Mouse (Mus musculus): ENCODE results near the gene Slc16a3. TPM values are rescaled to one million over a fixed set of nuclear protein-coding genes. Genes with fewer than 3 reads are reported as not detected.

Gene Slc16a3
- polyA plus RNA-seq, 1 experiment from 2014 or later: 11.7 TPM

- H3K36me3 ChIP-seq: peaks cover 12% of the 10 kb centered on the region
- no peak overlapping the region for H3K27ac ChIP-seq
- no peak for ATAC-seq (ENCODE audit: low FRiP score)
- H3K4me2 ChIP-seq: no peak overlapping the region
- no peaks in the 10 kb centered on the region for H3K27me3 ChIP-seq
- peaks cover 10% of the 10 kb centered on the region for H3K4me1 ChIP-seq (replicated peaks)
- H3K4me3 ChIP-seq: no peak overlapping the region
- H3K9ac ChIP-seq: no peak overlapping the region
- no peaks in the 10 kb centered on the region for H3K9me3 ChIP-seq
- WGBS: 90% methylated on average over 4 of the region's 4 CpGs
These were observed 19.8 kb upstream of the Slc16a3 start for GRCm38 (mm10) chr11:120928468-120928867.

GRCm38 (mm10) chr11:120931479-120931878 lies 16.8 kb upstream of the Slc16a3 start:
- Histone ChIP-seq H3K4me2 (peak overlapping the region; percentile 78; the same call in 1 of the 2 replicates), H3K27ac (no peak overlapping the region), H3K9ac (no peak overlapping the region), H3K4me3 (no peak overlapping the region), H3K36me3 (no peaks in the 10 kb centered on the region; the same call in 1 of the 2 replicates), H3K9me3 (no peaks in the 10 kb centered on the region), H3K27me3 (no peaks in the 10 kb centered on the region), H3K4me1 (replicated peaks) (peaks cover 10% of the 10 kb centered on the region)
- no peak for ATAC-seq (ENCODE audit: low FRiP score)
- 89% methylated on average over 4 of the region's 4 CpGs for WGBS

GRCm38 (mm10) chr11:120932564-120933398 lies 15.5 kb upstream of the Slc16a3 start, which contains the start of gene Ccdc57:
Ccdc57 (minus strand) TSS chr11:120932872.
- H3K27me3 ChIP-seq: no peaks in the 10 kb centered on the region
- no peaks in the 10 kb centered on the region for H3K36me3 ChIP-seq
- peak within 1 kb of the TSS; percentile 76 for H3K9ac ChIP-seq
- peak within 1 kb of the TSS; percentile 78 for H3K4me2 ChIP-seq
- no peaks in the 10 kb centered on the region for H3K9me3 ChIP-seq
- peaks cover 10% of the 10 kb centered on the region for H3K4me1 ChIP-seq (replicated peaks)
- 0 out of 2 replicates have a peak within 1 kb of the TSS, but pooled peaks have one; percentile 35 for H3K27ac ChIP-seq
- peak; percentile 92 for ATAC-seq (ENCODE audit: low FRiP score)
- H3K4me3 ChIP-seq: peak within 1 kb of the TSS; percentile 69
- 9% methylated on average over 44 of the region's 44 CpGs for WGBS

- Histone ChIP-seq H3K36me3 (no peaks in the 10 kb centered on the region), H3K27me3 (no peaks in the 10 kb centered on the region), H3K4me2 (no peak overlapping the region), H3K9me3 (no peaks in the 10 kb centered on the region), H3K9ac (no peak overlapping the region), H3K27ac (no peak overlapping the region), H3K4me1 (replicated peaks) (peaks cover 5% of the 10 kb centered on the region), H3K4me3 (no peak overlapping the region)
- 95% methylated on average over 1 of the region's 1 CpGs for WGBS
- no peak for ATAC-seq (ENCODE audit: low FRiP score)
These were observed 10.3 kb upstream of the Slc16a3 start for GRCm38 (mm10) chr11:120937976-120938375.

GRCm38 (mm10) chr11:120938795-120939194 lies 9.5 kb upstream of the Slc16a3 start:
- no peak for ATAC-seq (ENCODE audit: low FRiP score)
- 47% methylated on average over 4 of the region's 4 CpGs for WGBS

GRCm38 (mm10) chr11:120939712-120940341 lies 8.5 kb upstream of the Slc16a3 start:
- peaks cover 8% of the 10 kb centered on the region for H3K27me3 ChIP-seq
- no peaks in the 10 kb centered on the region for H3K9me3 ChIP-seq
- H3K36me3 ChIP-seq: no peaks in the 10 kb centered on the region
- H3K4me1 ChIP-seq (replicated peaks): no peaks in the 10 kb centered on the region
- WGBS: 71% methylated on average over 6 of the region's 6 CpGs
- H3K9ac ChIP-seq: no peak overlapping the region
- no peak for ATAC-seq (ENCODE audit: low FRiP score)
- H3K4me2 ChIP-seq: no peak overlapping the region
- no peak overlapping the region for H3K4me3 ChIP-seq
- H3K27ac ChIP-seq: no peak overlapping the region

More at GRCm38 (mm10) chr11:120938795-120939194, 9.5 kb upstream of the Slc16a3 start:
- H3K27ac ChIP-seq: no peak overlapping the region
- no peak overlapping the region for H3K4me2 ChIP-seq
- no peak overlapping the region for H3K4me3 ChIP-seq
- no peaks in the 10 kb centered on the region for H3K36me3 ChIP-seq
- H3K27me3 ChIP-seq: peaks cover 1% of the 10 kb centered on the region; the same call in 1 of the 2 replicates
- H3K9me3 ChIP-seq: no peaks in the 10 kb centered on the region
- H3K9ac ChIP-seq: no peak overlapping the region
- no peaks in the 10 kb centered on the region for H3K4me1 ChIP-seq (replicated peaks)

- Histone ChIP-seq H3K36me3 (no peaks in the 10 kb centered on the region), H3K27me3 (peaks cover 8% of the 10 kb centered on the region), H3K9me3 (no peaks in the 10 kb centered on the region), H3K9ac (no peak overlapping the region), H3K4me2 (no peak overlapping the region), H3K4me3 (no peak overlapping the region), H3K4me1 (replicated peaks) (no peaks in the 10 kb centered on the region), H3K27ac (no peak overlapping the region)
- WGBS: 92% methylated on average over 6 of the region's 6 CpGs
- no peak for ATAC-seq (ENCODE audit: low FRiP score)
These were observed 7.3 kb upstream of the Slc16a3 start for GRCm38 (mm10) chr11:120940959-120941358.

GRCm38 (mm10) chr11:120945266-120945665 lies 3.0 kb upstream of the Slc16a3 start:
- Histone ChIP-seq H3K36me3 (no peaks in the 10 kb centered on the region), H3K27ac (no peak overlapping the region), H3K9me3 (no peaks in the 10 kb centered on the region), H3K4me3 (no peak overlapping the region), H3K9ac (no peak overlapping the region), H3K27me3 (peaks cover 44% of the 10 kb centered on the region), H3K4me1 (replicated peaks) (peaks cover 19% of the 10 kb centered on the region), H3K4me2 (no peak overlapping the region)
- ATAC-seq (ENCODE audit: low FRiP score): no peak
- WGBS: 86% methylated on average over 7 of the region's 7 CpGs

GRCm38 (mm10) chr11:120945926-120946325 lies 2.4 kb upstream of the Slc16a3 start:
- WGBS: 93% methylated on average over 5 of the region's 5 CpGs
- Histone ChIP-seq H3K9me3 (no peaks in the 10 kb centered on the region), H3K9ac (no peak overlapping the region), H3K27me3 (peaks cover 48% of the 10 kb centered on the region), H3K4me2 (no peak overlapping the region), H3K4me3 (no peak overlapping the region), H3K27ac (no peak overlapping the region), H3K4me1 (replicated peaks) (peaks cover 26% of the 10 kb centered on the region), H3K36me3 (no peaks in the 10 kb centered on the region)
- no peak for ATAC-seq (ENCODE audit: low FRiP score)

- Histone ChIP-seq H3K36me3 (no peaks in the 10 kb centered on the region), H3K4me3 (peak overlapping the region; percentile 44), H3K27me3 (peaks cover 44% of the 10 kb centered on the region), H3K4me1 (replicated peaks) (peaks cover 39% of the 10 kb centered on the region), H3K9me3 (no peaks in the 10 kb centered on the region), H3K27ac (no peak overlapping the region), H3K4me2 (peak overlapping the region; percentile 66), H3K9ac (peak overlapping the region; percentile 61)
- 0 out of 2 replicates have a peak, but pooled peaks have one; percentile 6 for ATAC-seq (ENCODE audit: low FRiP score)
- WGBS: under 1% methylated on average over 68 of the region's 75 CpGs
These were observed 876 bp downstream of the Slc16a3 start for GRCm38 (mm10) chr11:120948861-120949851.

- H3K9me3 ChIP-seq: no peaks in the 10 kb centered on the region
- H3K4me3 ChIP-seq: peak overlapping the region; percentile 44
- no peak for ATAC-seq (ENCODE audit: low FRiP score)
- H3K9ac ChIP-seq: peak overlapping the region; percentile 70; the same call in 1 of the 2 replicates
- peak overlapping the region; percentile 66 for H3K4me2 ChIP-seq
- no peak overlapping the region for H3K27ac ChIP-seq
- peaks cover 39% of the 10 kb centered on the region for H3K4me1 ChIP-seq (replicated peaks)
- peaks cover 40% of the 10 kb centered on the region for H3K27me3 ChIP-seq
- H3K36me3 ChIP-seq: no peaks in the 10 kb centered on the region
- WGBS: 9% methylated on average over 10 of the region's 10 CpGs
These were observed 1.6 kb downstream of the Slc16a3 start for GRCm38 (mm10) chr11:120949863-120950262.

All from hindbrain, embryonic 13.5 days (tissue).